Mouse (Mus musculus) forebrain, postnatal 0 days (tissue): Measurements from ENCODE around the gene Troap. TPM values are rescaled to one million over a fixed set of nuclear protein-coding genes. Genes with fewer than 3 reads are reported as not detected.
A peak's percentile ranks its signal among the peaks of the same experiment; 100 is the strongest.

Source experiments
- ATAC-seq: fragments of 200-750 bp; cut with Nextera tagmentation; 2 replicates; pipeline ENCODE4 v1.8.0; 2017; ENCODE audit warnings: mild to moderate bottlenecking, moderate library complexity
- DNase-seq: peaks from one replicate; pipeline ENCODE4 v3.0.0-alpha.2; 2015
- H3K27ac ChIP-seq: fragments of 300-500 bp; sonication (generic); 2 replicates; pipeline ENCODE4 v1.5.1; 2014; ENCODE audit warnings: low read depth, mild to moderate bottlenecking, antibody characterized with exemption, low read length, moderate library complexity, mixed read lengths
- H3K27me3 ChIP-seq: fragments of 300-500 bp; sonication (generic); 2 replicates; pipeline ENCODE4 v1.6.1; 2014; ENCODE audit warnings: mild to moderate bottlenecking, low read length, mixed read lengths; ENCODE audit not compliant: insufficient read depth
- H3K36me3 ChIP-seq: fragments of 300-500 bp; sonication (generic); 2 replicates; pipeline ENCODE4 v1.6.1; 2014; ENCODE audit warnings: mild to moderate bottlenecking, moderate library complexity; ENCODE audit not compliant: insufficient read depth
- H3K4me1 ChIP-seq: fragments of 300-500 bp; sonication (generic); 2 replicates; pipeline ENCODE4 v1.6.1; 2014; ENCODE audit warnings: antibody characterized with exemption; ENCODE audit not compliant: insufficient read depth
- H3K4me2 ChIP-seq: fragments of 300-500 bp; sonication (generic); 2 replicates; pipeline ENCODE4 v1.6.1; 2014; ENCODE audit warnings: low read depth, mild to moderate bottlenecking, moderate library complexity
- H3K4me3 ChIP-seq: fragments of 300-500 bp; sonication (generic); 2 replicates; pipeline ENCODE4 v1.5.1; 2014; ENCODE audit warnings: low read depth, low read length, mixed read lengths
- H3K9ac ChIP-seq: fragments of 300-500 bp; sonication (generic); 2 replicates; pipeline ENCODE4 v1.6.1; 2014; ENCODE audit warnings: mild to moderate bottlenecking
- H3K9me3 ChIP-seq: fragments of 300-500 bp; sonication (generic); 2 replicates; pipeline ENCODE4 v1.6.1; 2016; ENCODE audit warnings: low read length
- CTCF ChIP-seq: sonication (generic); IDR thresholded peaks from 2 replicates; pipeline ENCODE4 v1.5.1; 2016; ENCODE audit warnings: antibody characterized with exemption, control low read depth, low read depth
- WGBS: fragments of 180-500 bp; shearing (Covaris S2); extraction: QIAGEN DNeasy Blood & Tissue Kit; methylation state at CpG from one replicate; pipeline ENCODE4 v1.1.7; 2014; 5-methylcytosine and 5-hydroxymethylcytosine counted together
- polyA plus RNA-seq: library from polyadenylated mRNA; unstranded; fragments of >200 nt; fragmentation: Nextera tagmentation; extraction: Ambion mirVana; gene quantifications from 2 replicates; pipeline ENCODE4 v1.2.1, GENCODE M21; 2015
- total RNA-seq: library from RNA; depleted of rRNA; stranded (reverse); fragments of >200 nt; gene quantifications from 2 replicates; pipeline ENCODE4 v1.2.3, GENCODE M21; 2014; rRNA removed

The Troap gene
- 1.5 and 3.9 TPM in 2 replicates for total RNA-seq
- polyA plus RNA-seq: 2.7 and 3.1 TPM in 2 replicates

GRCm38 (mm10) chr15:99074019-99074599, at the start of gene Troap:
TSS of gene Troap (plus strand) at chr15:99074575.
- peak within 1 kb of the TSS; percentile 95 for H3K27ac ChIP-seq
- H3K4me3 ChIP-seq: peak within 1 kb of the TSS; percentile 56
- no peak for TF ChIP-seq CTCF
- no peaks in the 10 kb centered on the region for H3K36me3 ChIP-seq
- H3K4me2 ChIP-seq: peak within 1 kb of the TSS; percentile 98
- WGBS: 25% methylated on average over 9 of the region's 9 CpGs
- DNase-seq (no peak), ATAC-seq (peak; percentile 11)
- H3K4me1 ChIP-seq: peaks cover 11% of the 10 kb centered on the region; the same call in 1 of the 2 replicates
- no peaks in the 10 kb centered on the region for H3K27me3 ChIP-seq
- no peaks in the 10 kb centered on the region for H3K9me3 ChIP-seq
- H3K9ac ChIP-seq: peak within 1 kb of the TSS; percentile 86

DNA sequence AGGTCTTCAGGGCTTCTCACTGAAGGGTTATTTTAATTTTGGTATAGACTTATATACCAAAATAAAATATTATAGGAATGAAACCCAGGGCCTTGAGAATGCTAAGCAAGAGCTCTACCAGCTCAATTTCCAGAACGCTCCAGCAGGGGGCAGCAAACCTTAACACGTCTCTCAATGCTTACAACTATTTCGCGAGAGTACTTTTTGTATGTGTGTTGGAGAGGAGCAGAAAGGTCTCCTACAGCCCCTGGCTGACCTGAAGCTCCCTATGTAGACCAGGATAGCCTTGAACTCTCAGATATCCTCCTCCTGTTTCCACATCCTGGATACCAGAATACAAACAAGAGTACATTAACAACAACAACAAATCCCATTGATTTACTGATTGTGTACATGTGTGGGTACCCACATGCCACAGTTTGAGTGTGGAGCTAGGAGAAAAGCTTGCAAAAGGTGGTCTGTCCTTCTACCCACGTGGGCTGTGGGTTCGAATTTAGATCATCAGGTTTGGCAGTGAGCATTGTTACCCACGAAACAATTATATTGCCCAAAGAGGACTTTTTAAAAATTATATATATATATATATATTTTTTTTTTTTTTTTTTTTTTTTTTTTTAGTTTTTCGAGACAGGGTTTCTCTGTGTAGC, 49.6 kb upstream of the Troap start:
- Histone ChIP-seq H3K4me2 (no peak overlapping the region), H3K9ac (no peak overlapping the region), H3K9me3 (no peaks in the 10 kb centered on the region), H3K4me3 (no peak overlapping the region), H3K27ac (no peak overlapping the region), H3K27me3 (no peaks in the 10 kb centered on the region), H3K4me1 (no peaks in the 10 kb centered on the region), H3K36me3 (no peaks in the 10 kb centered on the region)
- peak; percentile 90 for DNase-seq
- 19% methylated on average over 7 of the region's 8 CpGs for WGBS
- peak; percentile 78 for TF ChIP-seq CTCF
- ATAC-seq: no peak

GRCm38 (mm10) chr15:99025414-99025813, 49.0 kb upstream of the Troap start:
- Histone ChIP-seq H3K9ac (no peak overlapping the region), H3K27me3 (no peaks in the 10 kb centered on the region; the same call in 1 of the 2 replicates), H3K36me3 (no peaks in the 10 kb centered on the region), H3K4me2 (no peak overlapping the region), H3K27ac (no peak overlapping the region), H3K4me1 (no peaks in the 10 kb centered on the region), H3K4me3 (no peak overlapping the region), H3K9me3 (no peaks in the 10 kb centered on the region)
- TF ChIP-seq CTCF: no peak
- 79% methylated on average over 13 of the region's 13 CpGs for WGBS
- no peak for DNase-seq
- ATAC-seq: no peak

DNA sequence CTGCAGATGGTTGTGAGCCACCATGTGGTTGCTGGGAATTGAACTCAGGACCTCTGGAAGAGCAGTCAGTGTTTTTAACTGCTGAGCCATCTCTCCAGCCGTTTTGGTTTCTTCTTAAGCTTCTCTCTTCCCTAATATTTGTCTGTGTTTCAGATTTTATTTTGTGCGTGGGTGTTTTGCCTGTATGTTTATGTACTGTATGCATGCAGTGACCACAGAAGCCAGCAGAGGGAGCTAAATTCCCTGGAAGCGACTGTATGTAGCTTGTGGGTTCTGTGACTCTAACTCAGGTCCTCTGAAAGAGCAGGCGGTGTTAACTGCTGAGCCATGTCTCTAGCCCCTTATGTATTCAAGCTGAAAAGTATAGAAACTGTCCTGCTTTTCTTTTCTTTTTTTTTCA, 48.1 kb upstream of the Troap start:
- ATAC-seq: no peak
- H3K36me3 ChIP-seq: no peaks in the 10 kb centered on the region
- no peak overlapping the region for H3K4me2 ChIP-seq
- 56% methylated on average over 4 of the region's 4 CpGs for whole genome bisulfite sequencing
- H3K9me3 ChIP-seq: no peaks in the 10 kb centered on the region
- no peak overlapping the region for H3K4me3 ChIP-seq
- H3K27ac ChIP-seq: no peak overlapping the region
- peak; percentile 58 for TF ChIP-seq CTCF
- H3K9ac ChIP-seq: no peak overlapping the region
- no peaks in the 10 kb centered on the region for H3K4me1 ChIP-seq
- DNase-seq: no peak
- no peaks in the 10 kb centered on the region; the same call in 1 of the 2 replicates for H3K27me3 ChIP-seq

GRCm38 (mm10) chr15:99027116-99027515, 47.3 kb upstream of the Troap start:
- Histone ChIP-seq H3K4me2 (no peak overlapping the region), H3K4me1 (no peaks in the 10 kb centered on the region), H3K9ac (no peak overlapping the region), H3K27me3 (no peaks in the 10 kb centered on the region; the same call in 1 of the 2 replicates), H3K9me3 (no peaks in the 10 kb centered on the region), H3K36me3 (no peaks in the 10 kb centered on the region), H3K4me3 (no peak overlapping the region), H3K27ac (no peak overlapping the region)
- DNase-seq (no peak), ATAC-seq (no peak)
- no peak for TF ChIP-seq CTCF
- 66% methylated on average over 5 of the region's 5 CpGs for WGBS

- Histone ChIP-seq H3K4me3 (0 out of 2 replicates have a peak overlapping the region, but pooled peaks have one; percentile 32), H3K9ac (no peak overlapping the region), H3K9me3 (no peaks in the 10 kb centered on the region), H3K4me2 (peak overlapping the region; percentile 57), H3K27ac (no peak overlapping the region), H3K4me1 (no peaks in the 10 kb centered on the region), H3K36me3 (no peaks in the 10 kb centered on the region), H3K27me3 (no peaks in the 10 kb centered on the region; the same call in 1 of the 2 replicates)
- DNase-seq: no peak
- TF ChIP-seq CTCF: no peak
- no peak for ATAC-seq
- 8% methylated on average over 10 of the region's 10 CpGs for WGBS
These were observed 45.4 kb upstream of the Troap start for GRCm38 (mm10) chr15:99028874-99029458.
